Mouse (Mus musculus): ENCODE results near the gene Naa35. TPM values are rescaled to one million over a fixed set of nuclear protein-coding genes. Genes with fewer than 3 reads are reported as not detected.

Gene Naa35
- total RNA-seq, 1 experiment = 79.1 TPM

DNA sequence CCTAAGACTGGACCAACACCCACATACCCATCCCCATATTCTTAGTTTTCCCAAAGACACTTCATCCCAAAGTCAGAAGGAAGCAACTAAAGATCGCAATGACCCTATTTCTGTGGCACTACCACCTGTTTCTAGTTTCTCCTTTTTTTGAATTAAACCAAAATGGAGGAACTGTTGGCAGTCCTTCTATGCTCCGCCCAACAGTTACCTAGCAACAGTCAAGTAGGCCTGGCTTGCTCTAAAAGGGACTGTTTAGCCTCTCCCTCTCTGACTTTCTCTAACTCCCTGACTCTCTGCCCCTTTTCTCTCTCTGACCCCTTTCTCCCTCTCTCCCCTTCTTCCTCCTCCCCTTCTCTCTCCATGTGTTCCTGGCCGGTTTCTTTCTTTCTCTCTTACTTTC is 100.2 kb downstream of the Naa35 start:
- Histone ChIP-seq H3K27ac (ENCODE audit: insufficient read depth, low read depth, low read length, poor library complexity, severe bottlenecking) (no peak overlapping the region), H3K4me3 (ENCODE audit: insufficient read depth in 1 of 2, low read depth in 1 of 2, low read length in 2 of 2, poor library complexity in 1 of 2, severe bottlenecking in 1 of 2) (no peak overlapping the region), H3K9me3 (ENCODE audit: control insufficient read depth, insufficient read depth, low read depth, low read length) (no peaks in the 10 kb centered on the region), H3K36me3 (ENCODE audit: control insufficient read depth, insufficient read depth, low read length, poor library complexity, severe bottlenecking) (no peaks in the 10 kb centered on the region), H3K9ac (ENCODE audit: insufficient read depth, low read depth, low read length, poor library complexity, severe bottlenecking) (no peak overlapping the region), H3K4me1 (ENCODE audit: control insufficient read depth in 2 of 2, insufficient read depth in 2 of 2, low read length in 2 of 2, poor library complexity in 1 of 2) (peaks cover under 1 to 4% of the 10 kb centered on the region in 2 experiments; a peak in 3 of 4 replicates)
- in situ Hi-C loops (cut with MboI; ENCODE audit: low sequenced_read_pairs in 2 of 2, unreplicated experiment in 2 of 2) = no loop called here
- DNase-seq (ENCODE audit: low read depth, low spot score) = no peak
- TF ChIP-seq ZNF384 (IDR thresholded peaks at IDR 0.05; ENCODE audit: low read depth, low read length) (no peak), CHD2 (IDR thresholded peaks at IDR 0.05; ENCODE audit: low read depth, low read length) (no peak)

Other genes starting within 250 kb of the Naa35 start
- 25.0 and 32.1 TPM in 2 replicates for gene Agtpbp1, start within 50 bp of the Naa35 start, total RNA-seq (2012; rRNA removed)
- 93.8 and 132 TPM in 2 replicates for gene Golm1, start 90.6 kb downstream of the Naa35 start, total RNA-seq (2012; rRNA removed)
- gene 4921517D22Rik, start 108.8 kb downstream of the Naa35 start, total RNA-seq (2012; rRNA removed) = not detected in 2 replicates
- gene Spata31d1a, start 125.1 kb downstream of the Naa35 start, total RNA-seq (2012; rRNA removed) = 2.2 and 3.4 TPM in 2 replicates
- gene Spata31d1b, start 127.0 kb downstream of the Naa35 start, total RNA-seq (2012; rRNA removed) = 1.3 and 2.8 TPM in 2 replicates
- 0.18 and 0.48 TPM in 2 replicates for gene Spata31d1d, start 146.5 kb downstream of the Naa35 start, total RNA-seq (2012; rRNA removed)
- 0.18 and 0.26 TPM in 2 replicates for gene 1700014D04Rik, start 161.5 kb downstream of the Naa35 start, total RNA-seq (2012; rRNA removed)
- gene Isca1, start 184.6 kb downstream of the Naa35 start, total RNA-seq (2012; rRNA removed) = 15.2 and 21.7 TPM in 2 replicates
- not detected in 2 replicates for gene Gm49354, start 197.0 kb downstream of the Naa35 start, total RNA-seq (2012; rRNA removed)
- gene Tut7, start 237.9 kb downstream of the Naa35 start, total RNA-seq (2012; rRNA removed) = 27.5 and 31.1 TPM in 2 replicates

Measured in ES-E14 (cell line).